Mouse (Mus musculus) megakaryocyte-erythroid progenitor cell, adult 5 weeks (primary cell): ENCODE data around the gene Gm7951. TPM values are rescaled to one million over a fixed set of nuclear protein-coding genes. Genes with fewer than 3 reads are reported as not detected.

ENCODE experiments used
- polyA plus RNA-seq: library from polyadenylated mRNA; stranded (reverse); fragments of >175 nt; gene quantifications from 2 replicates; pipeline ENCODE4 v1.2.3, GENCODE M21; 2012

Gene Gm7951
- polyA plus RNA-seq, result not detected in 2 replicates

DNA sequence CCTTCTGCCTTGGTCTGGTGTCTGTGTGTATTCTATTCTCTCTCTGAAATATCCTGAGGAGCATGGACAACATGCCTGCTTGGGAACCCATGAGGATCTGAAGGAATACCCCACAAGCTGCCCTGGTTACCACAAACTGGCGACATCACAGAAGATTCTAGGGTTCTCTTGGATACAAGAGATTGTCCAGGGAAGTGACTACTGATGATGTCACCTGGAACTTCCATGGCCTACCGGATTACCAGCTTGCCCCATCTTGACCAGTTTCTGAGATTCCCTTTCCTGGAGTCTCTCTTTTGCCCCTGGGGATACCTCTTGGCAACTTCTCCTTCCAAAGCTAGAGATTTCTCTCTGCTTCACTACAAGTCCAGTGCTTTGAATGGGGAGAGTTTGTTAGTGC is at the start of gene Gm7951:
Gene Gm7951 (minus strand): TSS at position 101 of the 400 bp plus-strand sequence.

GRCm38 (mm10) chr14:42162522-42162921 is 45.4 kb upstream of the Gm7951 start, which contains the start of gene Gm17027:
Gene Gm17027, minus strand, starts transcription at chr14:42162622.

Other genes with a start within 250 kb of the Gm7951 start
- gene Gm7980, start 210.1 kb downstream of the Gm7951 start, polyA plus RNA-seq, result not detected in 2 replicates
- gene 1700049E17Rik1, start 192.4 kb downstream of the Gm7951 start, polyA plus RNA-seq, result not detected in 2 replicates
- not detected in 2 replicates for gene 1700024B05Rik, start 173.4 kb downstream of the Gm7951 start, polyA plus RNA-seq
- gene Gm6401, start 149.4 kb downstream of the Gm7951 start, polyA plus RNA-seq, result not detected in 2 replicates
- gene Gm3543, start 134.0 kb downstream of the Gm7951 start, polyA plus RNA-seq, result not detected in 2 replicates
- not detected in 2 replicates for gene Gm17027, start 45.3 kb upstream of the Gm7951 start, polyA plus RNA-seq
- not detected in 2 replicates for gene Gm3573, start 73.4 kb upstream of the Gm7951 start, polyA plus RNA-seq
- gene Gm17026, start 142.7 kb upstream of the Gm7951 start, polyA plus RNA-seq, result not detected in 2 replicates
- gene Gm9611, start 180.0 kb upstream of the Gm7951 start, polyA plus RNA-seq, result not detected in 2 replicates
- not detected in 2 replicates for gene Gm7995, start 192.8 kb upstream of the Gm7951 start, polyA plus RNA-seq